Mouse (Mus musculus): ENCODE data around the gene Slc9a8. TPM values are rescaled to one million over a fixed set of nuclear protein-coding genes. Genes with fewer than 3 reads are reported as not detected.

Slc9a8 gene
- polyA plus RNA-seq, 1 experiment from 2014 or later: 20.9 TPM

DNA sequence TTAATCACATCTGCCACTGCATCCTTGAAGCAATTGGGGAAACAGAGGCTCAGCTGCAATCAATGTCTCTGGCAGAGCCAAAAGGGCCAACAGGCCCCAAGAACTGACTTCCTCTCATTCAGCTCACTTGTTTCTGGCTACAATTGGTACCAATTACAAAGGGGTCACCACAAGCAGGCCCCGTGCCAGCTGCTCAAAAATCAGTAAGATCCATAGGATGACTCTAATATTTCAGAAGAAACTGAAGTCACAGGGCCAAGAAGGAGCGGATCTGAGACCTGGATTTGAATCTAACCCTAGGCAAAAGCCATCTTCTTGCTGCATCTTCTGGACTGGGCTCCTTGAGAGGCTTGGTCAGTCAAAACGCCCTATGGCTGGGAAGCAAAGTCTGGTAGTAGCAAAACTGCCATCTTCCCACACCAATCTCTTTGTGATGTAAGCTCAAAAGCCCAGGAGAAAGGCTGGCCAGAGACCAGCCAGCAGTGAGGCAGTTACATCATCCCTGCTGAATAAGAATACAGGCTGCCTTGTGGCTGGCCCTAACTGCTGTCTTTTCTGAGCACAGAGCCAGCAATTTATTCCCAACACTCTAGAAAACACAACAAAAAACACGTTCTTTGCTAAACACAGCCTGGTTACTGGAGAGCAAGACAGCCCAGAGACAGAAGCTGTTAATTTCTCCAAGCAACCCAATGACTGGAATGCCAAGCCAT is 69.5 kb downstream of the Slc9a8 start:
- peak overlapping the region; percentile 95 for H3K4me2 ChIP-seq
- H3K9me3 ChIP-seq: no peaks in the 10 kb centered on the region
- H3K9ac ChIP-seq: peak overlapping the region; percentile 99
- ATAC-seq (ENCODE audit: low FRiP score, low read depth): peak; percentile 9; the same call in 1 of the 2 replicates
- peaks cover 48% of the 10 kb centered on the region for H3K4me1 ChIP-seq (replicated peaks)
- no peaks in the 10 kb centered on the region for H3K36me3 ChIP-seq
- H3K4me3 ChIP-seq: peak overlapping the region; percentile 100
- WGBS: 79% methylated on average over 4 of the region's 4 CpGs
- H3K27ac ChIP-seq (replicated peaks): peak overlapping the region; percentile 99
- no peaks in the 10 kb centered on the region for H3K27me3 ChIP-seq

- peaks cover 38% of the 10 kb centered on the region for H3K4me1 ChIP-seq (replicated peaks)
Measured at GRCm38 (mm10) chr2:167491757-167492708, 70.5 kb downstream of the Slc9a8 start, which contains the start of gene Rnf114. Gene Rnf114 (plus strand): TSS chr2:167492645.

DNA sequence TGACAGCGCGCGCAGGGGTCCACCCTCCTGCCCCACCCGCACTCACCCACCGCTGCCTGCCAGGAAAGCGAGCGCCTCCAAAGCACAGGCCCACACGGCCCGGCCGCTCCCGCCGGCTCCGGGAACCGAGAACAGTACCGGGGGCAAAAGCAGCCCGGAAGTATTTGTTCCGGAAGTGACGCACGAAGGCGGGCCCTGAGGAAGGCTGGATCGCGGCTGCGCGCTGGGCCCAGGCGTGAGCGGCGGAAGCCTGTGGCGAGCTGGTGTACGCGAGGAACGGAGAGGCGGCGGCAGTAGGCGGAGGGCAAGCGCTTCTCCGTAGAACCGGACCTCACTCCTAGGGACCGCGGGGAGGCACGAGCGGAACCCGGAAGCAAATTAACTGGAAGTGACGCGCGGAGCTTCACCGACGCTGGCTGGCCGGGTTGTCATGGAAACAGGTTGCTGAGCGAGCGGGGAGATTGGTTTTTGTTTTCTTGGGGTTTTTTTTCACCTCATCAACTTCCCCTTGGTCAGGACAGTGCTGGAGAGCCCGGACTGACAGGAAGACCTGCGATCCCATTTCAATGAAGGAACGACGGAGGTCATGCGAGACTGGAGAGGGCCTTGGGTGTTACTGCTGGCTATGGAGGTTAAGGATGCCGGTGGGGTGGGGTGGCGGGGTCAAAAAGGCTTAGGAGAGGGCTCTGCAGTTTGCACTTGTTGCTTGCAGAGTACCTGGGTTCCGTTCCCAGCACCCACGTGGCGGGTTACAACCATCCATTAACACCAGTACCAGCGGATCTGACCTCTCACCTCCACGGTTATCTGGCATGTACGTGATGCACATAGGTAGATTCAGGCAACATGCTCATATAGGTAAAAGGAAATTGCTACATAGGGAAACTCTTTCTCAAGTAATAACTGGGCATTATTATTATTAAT is 71.5 kb downstream of the Slc9a8 start, which contains the start of gene Spata2:
Gene Spata2 (minus strand): TSS at position 175 of the 924 bp plus-strand sequence.
- H3K4me2 ChIP-seq: peak within 1 kb of the TSS; percentile 95
- H3K27ac ChIP-seq (replicated peaks): peak within 1 kb of the TSS; percentile 99
- peaks cover 33% of the 10 kb centered on the region for H3K4me1 ChIP-seq (replicated peaks)
- H3K27me3 ChIP-seq: no peaks in the 10 kb centered on the region
- H3K4me3 ChIP-seq: peak within 1 kb of the TSS; percentile 100
- H3K9me3 ChIP-seq: no peaks in the 10 kb centered on the region
- no peaks in the 10 kb centered on the region for H3K36me3 ChIP-seq
- ATAC-seq (ENCODE audit: low FRiP score, low read depth): peak; percentile 90
- 2% methylated on average over 62 of the region's 63 CpGs for WGBS
- H3K9ac ChIP-seq: peak within 1 kb of the TSS; percentile 99

More at GRCm38 (mm10) chr2:167491757-167492708, 70.5 kb downstream of the Slc9a8 start, which contains the start of gene Rnf114:
- H3K9ac ChIP-seq: peak within 1 kb of the TSS; percentile 99
- H3K36me3 ChIP-seq: no peaks in the 10 kb centered on the region
- peak within 1 kb of the TSS; percentile 95 for H3K4me2 ChIP-seq
- no peaks in the 10 kb centered on the region for H3K27me3 ChIP-seq
- 5% methylated on average over 45 of the region's 52 CpGs for WGBS
- peak within 1 kb of the TSS; percentile 99 for H3K27ac ChIP-seq (replicated peaks)
- peak within 1 kb of the TSS; percentile 100 for H3K4me3 ChIP-seq
- ATAC-seq (ENCODE audit: low FRiP score, low read depth): peak; percentile 17
- no peaks in the 10 kb centered on the region for H3K9me3 ChIP-seq

- Histone ChIP-seq H3K27ac (replicated peaks) (no peak overlapping the region), H3K4me3 (no peak overlapping the region)
Measured at GRCm38 (mm10) chr2:167496437-167496836, 74.9 kb downstream of the Slc9a8 start.

GRCm38 (mm10) chr2:167497272-167497671 is 75.8 kb downstream of the Slc9a8 start:
- Histone ChIP-seq H3K27ac (replicated peaks) (no peak overlapping the region), H3K4me3 (no peak overlapping the region), H3K4me1 (replicated peaks) (peaks cover 9% of the 10 kb centered on the region), H3K27me3 (no peaks in the 10 kb centered on the region), H3K36me3 (no peaks in the 10 kb centered on the region), H3K9me3 (no peaks in the 10 kb centered on the region), H3K4me2 (no peak overlapping the region), H3K9ac (no peak overlapping the region)
- WGBS: 73% methylated on average over 5 of the region's 5 CpGs
- ATAC-seq (ENCODE audit: low FRiP score, low read depth): no peak

More at GRCm38 (mm10) chr2:167496437-167496836, 74.9 kb downstream of the Slc9a8 start:
- WGBS: 86% methylated on average over 7 of the region's 7 CpGs
- H3K27me3 ChIP-seq: no peaks in the 10 kb centered on the region
- no peak overlapping the region for H3K4me2 ChIP-seq
- ATAC-seq (ENCODE audit: low FRiP score, low read depth): no peak
- H3K36me3 ChIP-seq: no peaks in the 10 kb centered on the region
- H3K9ac ChIP-seq: no peak overlapping the region
- H3K9me3 ChIP-seq: no peaks in the 10 kb centered on the region
- H3K4me1 ChIP-seq (replicated peaks): peaks cover 15% of the 10 kb centered on the region

DNA sequence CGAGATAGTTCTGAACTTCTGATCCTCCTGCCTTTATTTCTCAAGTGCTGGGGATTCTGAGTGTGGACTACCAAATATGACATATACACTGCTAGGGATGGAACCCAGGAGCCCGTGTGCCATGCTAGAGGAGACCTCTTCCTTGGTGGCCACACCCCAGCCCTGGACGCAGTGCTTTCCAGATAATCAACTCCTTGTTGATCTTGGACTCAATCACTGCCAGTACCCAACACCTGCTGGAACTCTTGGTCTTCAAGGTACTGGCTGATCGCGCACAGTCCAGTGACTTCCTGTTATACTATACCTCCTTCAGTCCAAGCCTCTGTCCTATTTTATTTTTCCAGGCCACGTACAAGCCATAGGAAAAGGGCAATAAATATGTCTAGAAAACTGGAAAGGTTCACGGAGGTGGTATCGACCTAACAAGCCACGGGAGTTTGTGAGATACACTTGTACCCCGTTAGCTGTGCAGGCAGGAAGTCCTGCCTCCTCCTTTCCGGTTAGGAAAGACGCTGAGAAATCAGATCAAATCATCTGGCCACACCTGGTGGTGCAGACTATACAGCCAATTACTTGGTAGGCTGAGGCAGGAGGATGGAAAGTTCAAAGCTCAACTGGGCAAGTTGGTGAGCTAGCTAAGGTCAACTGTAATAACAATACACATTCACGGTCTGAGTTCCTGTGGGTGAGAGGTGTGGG is 81.2 kb downstream of the Slc9a8 start:
- peak overlapping the region; percentile 89 for H3K27ac ChIP-seq (replicated peaks)
- H3K36me3 ChIP-seq: peaks cover 4% of the 10 kb centered on the region; the same call in 1 of the 2 replicates
- H3K27me3 ChIP-seq: no peaks in the 10 kb centered on the region
- H3K9me3 ChIP-seq: no peaks in the 10 kb centered on the region
- peak; percentile 67 for ATAC-seq (ENCODE audit: low FRiP score, low read depth)
- 0 out of 2 replicates have a peak overlapping the region, but pooled peaks have one; percentile 19 for H3K9ac ChIP-seq
- peak overlapping the region; percentile 90 for H3K4me2 ChIP-seq
- H3K4me3 ChIP-seq: peak overlapping the region; percentile 85
- WGBS: 48% methylated on average over 13 of the region's 13 CpGs
- peaks cover 37% of the 10 kb centered on the region for H3K4me1 ChIP-seq (replicated peaks)

DNA sequence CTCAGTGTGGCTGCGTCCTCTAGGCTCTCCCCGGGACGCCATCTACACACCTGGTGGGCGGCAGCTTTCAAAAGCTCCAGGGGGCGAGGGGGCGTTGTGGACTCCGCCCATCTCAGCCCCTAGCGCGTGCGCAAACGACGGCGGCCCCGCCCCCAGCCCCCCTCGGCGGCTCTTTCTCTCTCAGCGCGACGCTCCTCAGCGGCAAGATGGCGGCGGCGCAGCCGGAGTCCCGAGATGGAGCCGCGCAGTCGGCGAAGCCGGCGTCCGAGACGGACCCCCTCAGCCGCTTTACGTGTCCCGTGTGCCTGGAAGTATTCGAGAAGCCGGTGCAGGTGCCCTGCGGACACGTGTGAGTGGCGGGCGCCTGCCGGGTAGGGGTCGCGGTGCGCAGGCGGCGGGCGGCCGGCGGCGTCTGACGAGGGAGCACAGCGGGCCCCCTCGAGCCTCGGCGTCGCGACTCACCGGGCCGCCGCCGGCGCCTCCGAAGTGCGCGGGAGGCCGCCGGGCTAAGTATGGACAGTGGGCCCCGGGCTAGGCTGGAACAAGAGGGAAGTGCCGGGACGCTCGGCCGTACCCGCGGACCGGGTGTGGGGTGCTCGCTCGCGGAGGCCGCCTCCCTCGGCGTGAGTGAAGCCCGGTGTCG is 81.9 kb downstream of the Slc9a8 start:
- Histone ChIP-seq H3K9ac (peak overlapping the region; percentile 84), H3K9me3 (no peaks in the 10 kb centered on the region), H3K36me3 (peaks cover 4% of the 10 kb centered on the region), H3K27me3 (no peaks in the 10 kb centered on the region), H3K4me2 (peak overlapping the region; percentile 90), H3K4me1 (replicated peaks) (peaks cover 37% of the 10 kb centered on the region), H3K27ac (replicated peaks) (peak overlapping the region; percentile 89), H3K4me3 (peak overlapping the region; percentile 85)
- ATAC-seq (ENCODE audit: low FRiP score, low read depth): peak; percentile 91
- WGBS: under 1% methylated on average over 76 of the region's 85 CpGs

- H3K4me2 ChIP-seq: peak overlapping the region; percentile 90
- H3K27ac ChIP-seq (replicated peaks): peak overlapping the region; percentile 89
- H3K36me3 ChIP-seq: peaks cover 8% of the 10 kb centered on the region
- H3K4me3 ChIP-seq: peak overlapping the region; percentile 85
- H3K27me3 ChIP-seq: no peaks in the 10 kb centered on the region
- under 1% methylated on average over 32 of the region's 32 CpGs for WGBS
- peak overlapping the region; percentile 84 for H3K9ac ChIP-seq
- no peaks in the 10 kb centered on the region for H3K9me3 ChIP-seq
- peaks cover 37% of the 10 kb centered on the region for H3K4me1 ChIP-seq (replicated peaks)
- ATAC-seq (ENCODE audit: low FRiP score, low read depth): peak; percentile 6; the same call in 1 of the 2 replicates
Measured at GRCm38 (mm10) chr2:167503896-167504349, 82.4 kb downstream of the Slc9a8 start.

DNA sequence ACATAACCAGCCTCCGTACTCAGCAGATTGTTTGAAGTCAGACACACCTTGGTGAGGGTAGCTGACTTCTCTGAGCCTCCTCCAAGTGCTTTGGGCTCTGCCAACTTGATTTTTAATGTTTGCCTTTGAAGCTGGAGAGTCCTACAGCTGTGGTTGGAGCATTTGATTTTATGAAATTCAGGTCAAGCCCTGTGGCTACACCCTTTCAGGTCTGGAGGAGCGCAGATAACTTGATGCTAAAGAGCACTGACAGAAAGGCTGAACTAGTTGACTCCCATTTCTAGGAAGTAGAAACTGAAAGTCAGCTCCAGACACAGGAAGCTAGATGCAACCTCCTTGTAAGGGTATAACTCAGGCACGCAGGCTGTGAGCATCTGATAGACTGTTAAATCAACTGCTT is 83.6 kb downstream of the Slc9a8 start:
- H3K36me3 ChIP-seq: peaks cover 17% of the 10 kb centered on the region
- WGBS: 79% methylated on average over 3 of the region's 3 CpGs
- ATAC-seq (ENCODE audit: low FRiP score, low read depth): no peak
- H3K27me3 ChIP-seq: no peaks in the 10 kb centered on the region
- peaks cover 37% of the 10 kb centered on the region for H3K4me1 ChIP-seq (replicated peaks)
- H3K9me3 ChIP-seq: no peaks in the 10 kb centered on the region
- no peak overlapping the region for H3K27ac ChIP-seq (replicated peaks)
- H3K4me3 ChIP-seq: 0 out of 2 replicates have a peak overlapping the region, but pooled peaks have one; percentile 85
- H3K4me2 ChIP-seq: peak overlapping the region; percentile 90
- H3K9ac ChIP-seq: peak overlapping the region; percentile 8; the same call in 1 of the 2 replicates
